Mouse (Mus musculus): ENCODE measurements around the gene Clptm1.
A peak's percentile ranks its signal among the peaks of the same experiment; 100 is the strongest.

The Clptm1 gene

DNA sequence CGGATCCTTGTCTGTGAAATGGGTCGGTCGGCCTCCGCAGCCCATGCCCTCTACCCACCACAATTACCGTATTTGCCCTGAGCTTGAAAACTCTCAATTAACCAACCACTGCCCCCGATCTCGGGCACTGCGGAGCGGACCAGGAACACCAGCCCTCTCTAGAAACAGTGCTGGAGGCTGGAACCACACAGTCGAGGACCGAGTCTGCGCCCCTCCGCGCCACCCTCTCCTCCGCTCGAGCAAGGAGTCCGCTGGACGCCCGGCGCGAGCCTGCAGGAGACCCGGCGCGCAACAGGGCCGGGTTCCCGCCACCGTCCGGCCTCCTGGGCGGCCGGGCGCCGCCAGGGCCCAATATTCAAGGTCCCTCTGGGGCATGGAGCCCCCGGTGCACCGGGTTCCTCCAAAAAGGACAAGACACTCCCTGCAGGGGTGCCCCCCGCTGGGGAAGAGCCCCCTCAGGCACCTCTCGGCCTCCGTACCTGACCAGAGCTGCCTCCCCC lies 328 bp downstream of the Clptm1 start:
- peak; percentile 3 for DNase-seq (ENCODE audit: low read depth)

- no peak for DNase-seq (ENCODE audit: low read depth)
Observed at GRCm38 (mm10) chr7:19663940-19664339, 893 bp downstream of the Clptm1 start.

- no peak for DNase-seq (ENCODE audit: low read depth)
Observed at GRCm38 (mm10) chr7:19652614-19653013, 12.2 kb downstream of the Clptm1 start.

DNA sequence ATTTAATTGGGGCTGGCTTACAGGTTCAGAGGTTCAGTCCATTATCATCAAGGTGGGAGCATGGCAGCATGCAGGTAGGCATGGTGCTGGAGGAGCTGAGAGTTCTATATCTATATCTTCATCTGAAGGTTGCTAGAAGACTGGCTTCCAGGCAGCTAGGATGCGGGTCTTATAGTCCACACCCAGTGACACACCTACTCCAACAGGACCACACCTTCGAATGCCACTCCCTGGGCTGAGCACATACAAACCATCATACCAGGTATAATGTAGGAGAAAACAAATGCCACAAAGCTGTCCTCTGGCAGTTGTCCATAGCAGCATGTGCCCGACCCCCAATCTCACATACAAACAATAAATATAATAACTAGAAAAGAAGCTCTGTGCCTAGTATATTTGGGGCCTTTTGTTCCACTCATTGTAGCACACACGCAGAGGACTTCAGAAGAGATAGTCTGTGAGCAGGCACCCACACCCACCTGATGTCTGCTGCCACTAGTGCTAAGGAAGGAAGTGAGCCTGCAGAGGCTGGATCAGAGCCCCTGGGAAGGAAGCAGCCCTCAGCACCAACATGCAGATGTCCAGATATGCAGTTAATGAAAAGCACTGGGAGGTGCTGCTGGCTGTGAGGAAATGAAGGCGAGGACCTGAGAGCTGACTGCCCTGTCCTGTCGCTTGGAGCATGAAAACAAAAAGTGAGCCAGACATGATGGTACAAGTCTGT lies 13.6 kb downstream of the Clptm1 start:
- DNase-seq (ENCODE audit: low read depth), result no peak

DNA sequence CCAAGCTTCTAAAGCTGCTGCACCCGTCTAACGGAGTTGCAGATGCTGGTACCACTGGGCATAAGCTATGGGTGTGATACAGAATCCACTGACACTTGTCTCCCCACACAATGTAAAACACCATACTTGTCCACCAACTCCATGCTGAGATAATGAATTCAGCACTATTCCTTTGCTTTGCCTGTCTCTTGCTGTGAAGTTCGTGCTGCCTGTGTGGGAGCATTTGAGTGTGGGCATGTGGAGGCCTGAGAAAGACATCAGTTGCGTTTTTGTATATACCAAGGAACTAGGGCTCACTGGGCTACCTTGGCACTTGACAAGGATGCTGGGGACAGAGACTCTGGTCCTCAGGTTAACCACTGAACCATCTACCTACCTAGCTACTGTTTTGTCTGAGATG lies 23.6 kb downstream of the Clptm1 start:
- no peak for DNase-seq (ENCODE audit: low read depth)

DNA sequence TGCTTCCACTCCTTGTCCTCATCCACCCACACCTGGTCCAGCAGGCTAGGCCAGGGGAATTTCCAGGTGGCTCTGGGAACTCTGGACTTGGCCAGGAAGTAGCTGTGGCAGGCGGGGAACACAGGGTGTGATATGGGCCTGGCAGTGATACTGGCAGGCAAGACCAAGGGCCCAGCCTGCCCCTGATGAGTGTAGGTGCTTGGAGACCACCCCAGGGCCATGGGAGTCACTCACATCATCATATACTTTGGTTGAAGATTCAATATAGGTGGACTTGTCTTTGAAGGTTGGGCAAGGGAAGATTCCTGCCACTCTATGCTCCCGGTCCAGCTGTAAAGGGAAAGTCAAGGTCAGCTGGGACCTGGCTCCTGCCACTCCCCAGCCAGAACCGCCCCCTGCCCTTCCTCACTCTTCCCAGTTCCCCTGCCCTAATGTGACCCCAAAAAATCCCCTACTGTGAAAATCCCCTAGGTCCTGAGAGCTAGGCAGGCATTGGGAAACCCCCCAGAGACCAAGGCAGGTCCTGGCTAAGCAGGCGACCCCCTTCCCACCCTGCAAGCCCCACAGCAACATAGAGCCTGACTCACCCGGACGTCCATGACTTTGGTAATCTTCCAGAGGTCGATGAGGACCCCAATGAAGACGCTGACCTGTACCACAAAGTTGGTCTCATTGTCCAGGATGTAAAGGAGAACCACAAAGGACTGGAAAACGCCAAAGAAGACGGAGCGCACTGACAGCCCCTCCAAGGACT lies 29.6 kb downstream of the Clptm1 start:
- no peak for DNase-seq (ENCODE audit: low read depth)

- DNase-seq (ENCODE audit: low read depth), result no peak
Observed at GRCm38 (mm10) chr7:19634591-19634990, 30.2 kb downstream of the Clptm1 start.

DNA sequence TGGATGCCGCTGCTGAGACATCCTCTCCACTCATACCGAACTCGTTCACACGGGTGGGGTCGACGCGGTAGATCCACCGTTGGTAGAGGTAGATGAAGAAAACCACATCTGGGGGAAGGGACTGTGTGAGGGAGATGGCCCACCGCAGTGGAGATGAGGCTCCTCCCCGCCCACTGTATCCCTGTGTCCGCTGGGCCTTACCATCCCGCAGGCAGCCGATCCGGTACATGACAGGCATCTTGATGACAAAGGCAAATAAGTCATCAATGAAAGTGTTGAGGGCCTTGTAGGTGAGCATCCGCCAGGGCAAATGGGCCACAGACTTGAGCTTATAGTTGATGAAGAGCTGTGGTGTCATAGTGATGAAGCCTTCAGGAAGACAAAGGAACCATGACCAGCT lies 31.0 kb downstream of the Clptm1 start:
- no peak for DNase-seq (ENCODE audit: low read depth)

DNA sequence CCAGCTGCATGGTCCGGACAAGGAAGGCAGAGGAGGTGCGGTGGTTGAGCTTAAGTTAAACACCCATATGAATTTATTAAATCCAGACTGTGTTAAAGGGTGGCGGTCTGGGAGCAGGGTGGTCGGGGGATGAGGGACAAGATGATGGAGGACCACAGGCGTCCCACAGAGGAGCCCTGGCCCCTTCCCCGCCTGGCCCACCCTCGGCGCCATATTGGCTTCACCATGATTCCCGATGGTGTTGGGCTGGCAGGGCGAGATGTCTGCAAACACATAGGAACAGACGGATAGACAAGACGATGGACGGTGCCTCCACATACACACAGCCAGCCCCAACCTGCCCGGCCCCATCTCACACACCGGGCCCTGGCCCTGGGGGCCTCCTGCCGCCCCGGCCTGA lies 31.6 kb downstream of the Clptm1 start:
- DNase-seq (ENCODE audit: low read depth), result no peak

- no peak for DNase-seq (ENCODE audit: low read depth)
Observed at GRCm38 (mm10) chr7:19632720-19633119, 32.1 kb downstream of the Clptm1 start.

- DNase-seq (ENCODE audit: low read depth), result no peak
Observed at GRCm38 (mm10) chr7:19632275-19632674, 32.6 kb downstream of the Clptm1 start.

GRCm38 (mm10) chr7:19629361-19629734 lies 35.5 kb downstream of the Clptm1 start, which contains the start of gene Relb:
Gene Relb (minus strand): TSS chr7:19629438.
- peak; percentile 44 for DNase-seq (ENCODE audit: low read depth)

GRCm38 (mm10) chr7:19628536-19629360 lies 36.1 kb downstream of the Clptm1 start:
- DNase-seq (ENCODE audit: low read depth), result peak; percentile 93

GRCm38 (mm10) chr7:19628192-19628535 lies 36.7 kb downstream of the Clptm1 start:
- no peak for DNase-seq (ENCODE audit: low read depth)

GRCm38 (mm10) chr7:19627721-19628120 lies 37.1 kb downstream of the Clptm1 start:
- no peak for DNase-seq (ENCODE audit: low read depth)

DNA sequence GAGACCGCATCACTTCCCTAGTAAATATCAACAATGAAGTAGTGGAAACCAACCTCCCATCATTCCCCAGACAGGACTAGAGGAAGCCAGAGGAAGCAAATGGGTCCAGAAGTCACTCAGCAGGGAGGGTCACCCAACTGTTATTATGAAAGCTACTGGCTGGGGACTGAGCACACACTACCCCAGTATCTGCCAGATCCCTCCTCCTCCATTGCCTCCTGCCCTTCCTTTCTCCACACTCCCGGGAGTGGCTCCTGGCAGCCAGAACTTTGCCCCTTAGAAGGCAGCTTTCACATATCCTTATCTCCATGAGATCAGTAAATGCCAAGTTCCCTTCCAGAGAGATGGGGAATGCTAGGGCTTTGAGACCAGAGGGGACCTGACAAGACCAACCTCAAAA lies 41.4 kb downstream of the Clptm1 start:
- DNase-seq (ENCODE audit: low read depth), result no peak

DNA sequence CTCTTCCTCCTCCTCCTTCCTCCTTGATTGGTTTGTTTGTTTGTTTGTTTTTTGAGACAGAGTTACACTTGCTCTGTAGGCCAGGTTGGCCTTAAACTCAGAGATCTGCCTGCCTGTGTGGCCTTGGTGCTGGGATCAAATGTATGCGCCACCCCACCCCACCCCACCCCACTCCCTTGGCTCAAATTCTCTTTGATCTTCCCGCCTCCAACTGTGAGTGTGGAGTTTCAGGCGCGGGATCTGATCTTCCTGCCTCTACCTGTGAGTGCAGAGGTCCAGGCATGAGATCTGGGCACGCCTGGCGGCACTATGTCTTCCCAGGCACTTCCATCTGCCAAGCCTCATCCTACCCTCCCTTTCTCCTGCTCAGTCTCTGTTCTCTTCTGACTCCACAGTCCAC lies 42.6 kb downstream of the Clptm1 start:
- no peak for DNase-seq (ENCODE audit: low read depth)

- DNase-seq (ENCODE audit: low read depth), result no peak
Observed at GRCm38 (mm10) chr7:19620811-19621210, 44.0 kb downstream of the Clptm1 start.

- DNase-seq (ENCODE audit: low read depth), result peak; percentile 51
Observed at GRCm38 (mm10) chr7:19619004-19619801, 45.6 kb downstream of the Clptm1 start.

DNA sequence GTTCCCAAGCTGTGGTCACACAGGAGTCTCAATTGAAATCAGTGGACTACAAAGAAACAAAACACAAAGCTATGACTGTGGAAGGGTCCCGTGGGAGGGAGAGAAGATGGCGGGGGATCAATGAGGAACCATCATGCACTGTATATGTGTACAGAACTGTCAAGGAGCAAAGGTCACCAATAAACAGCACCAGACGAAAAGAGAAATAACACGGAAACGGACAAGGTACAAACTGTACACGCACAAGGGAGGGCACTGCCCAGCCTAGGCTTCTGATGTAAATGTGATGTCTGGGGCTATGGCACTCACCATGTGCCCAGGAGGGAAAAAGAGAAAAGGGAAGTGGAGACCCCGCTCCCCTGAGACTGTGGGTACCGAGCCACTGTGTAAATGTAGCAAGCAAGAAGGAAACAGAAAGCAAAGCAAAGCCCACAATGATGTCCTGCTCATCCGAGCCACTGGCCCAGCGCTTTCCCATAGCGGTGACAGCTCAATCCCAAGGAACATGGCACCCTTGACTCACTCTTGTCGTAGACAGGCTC lies 49.7 kb downstream of the Clptm1 start:
- DNase-seq (ENCODE audit: low read depth), result no peak

GRCm38 (mm10) chr7:19610969-19611368 lies 53.9 kb downstream of the Clptm1 start:
- DNase-seq (ENCODE audit: low read depth), result no peak
